Mouse (Mus musculus) T-helper 2 cell (primary cell): ENCODE results near the gene Slc7a1.

Experiments used
- in situ Hi-C: fragments of 300-600 bp; cut with MboI, MseI; formaldehyde crosslinking; loops from one replicate; pipeline ENCODE4 v1.15.1; 2025; ENCODE audit warnings: high pct_unique_total_duplicates

Gene Slc7a1

DNA sequence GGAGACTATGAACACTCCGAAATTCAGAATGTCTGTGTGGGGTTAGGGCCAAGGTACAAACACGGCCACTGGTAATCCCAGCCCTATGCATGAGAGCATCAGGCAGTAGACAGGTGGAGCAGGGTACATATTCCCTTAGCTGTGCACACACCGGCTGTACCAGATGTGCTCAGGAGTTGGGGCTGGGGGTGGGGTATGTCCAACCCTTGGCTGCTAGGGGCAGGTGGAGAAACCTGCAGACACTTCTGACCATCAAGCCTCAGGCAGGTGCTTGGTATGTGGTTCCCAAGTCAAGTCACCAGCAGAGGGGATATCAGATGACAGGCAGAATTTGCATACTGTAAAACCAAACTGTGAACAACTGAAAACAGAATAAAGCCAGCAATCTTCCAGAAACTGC is 70.7 kb downstream of the Slc7a1 start:
- in situ Hi-C loops, result loop anchor here (25.0 kb wide), 2 partner anchors 1283 to 1508 kb away; no protein-coding TSS in a partner anchor

DNA sequence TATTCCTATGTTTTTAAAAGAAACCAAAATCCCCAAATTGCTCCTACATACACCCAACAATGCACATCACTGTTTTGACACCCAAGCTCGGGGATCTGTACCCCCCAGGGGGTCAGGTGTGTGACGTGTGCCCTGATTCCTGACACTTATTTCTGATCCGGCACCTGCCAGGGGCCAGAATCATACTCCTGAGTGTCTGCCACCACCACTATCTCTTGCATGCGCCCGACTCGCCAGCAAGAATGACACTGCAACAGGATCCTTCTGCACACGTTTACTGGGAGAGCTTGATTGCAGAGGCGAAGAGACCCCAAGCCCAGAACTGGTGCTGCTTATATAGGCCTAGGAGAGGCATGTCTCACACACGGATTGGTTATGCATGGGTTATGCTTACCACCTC is 73.4 kb downstream of the Slc7a1 start:
- in situ Hi-C loops, result loop anchor here (25.0 kb wide), 2 partner anchors 1286 to 1511 kb away; no protein-coding TSS in a partner anchor

DNA sequence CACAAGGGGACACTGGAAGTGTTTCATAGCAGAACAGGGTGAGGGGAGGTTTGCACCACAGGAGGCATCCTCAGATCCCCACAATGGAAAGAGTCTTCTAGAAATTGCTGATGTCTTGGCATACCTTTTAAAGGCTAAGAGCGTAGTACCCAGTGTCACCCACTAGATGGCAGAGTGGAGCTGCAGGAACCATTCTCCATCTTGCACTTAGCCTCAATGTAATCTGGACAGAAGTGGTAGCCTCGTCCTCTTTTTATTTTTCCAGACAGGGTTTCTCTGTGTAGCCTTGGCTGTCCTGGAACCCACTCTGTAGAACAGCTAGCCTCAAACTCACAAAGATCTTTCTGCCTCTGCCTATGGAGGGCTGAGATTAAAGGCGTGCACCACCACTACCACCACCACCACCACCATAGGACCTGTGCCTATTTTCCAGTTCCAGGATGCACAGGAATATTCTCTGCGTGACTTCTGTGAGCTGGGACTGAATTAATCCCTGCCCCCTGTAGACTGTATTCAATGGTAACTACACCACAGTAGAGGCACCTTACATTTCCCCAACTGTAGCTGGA is 74.3 kb downstream of the Slc7a1 start:
- in situ Hi-C loops, result loop anchor here (25.0 kb wide), 2 partner anchors 1287 to 1512 kb away; no protein-coding TSS in a partner anchor

DNA sequence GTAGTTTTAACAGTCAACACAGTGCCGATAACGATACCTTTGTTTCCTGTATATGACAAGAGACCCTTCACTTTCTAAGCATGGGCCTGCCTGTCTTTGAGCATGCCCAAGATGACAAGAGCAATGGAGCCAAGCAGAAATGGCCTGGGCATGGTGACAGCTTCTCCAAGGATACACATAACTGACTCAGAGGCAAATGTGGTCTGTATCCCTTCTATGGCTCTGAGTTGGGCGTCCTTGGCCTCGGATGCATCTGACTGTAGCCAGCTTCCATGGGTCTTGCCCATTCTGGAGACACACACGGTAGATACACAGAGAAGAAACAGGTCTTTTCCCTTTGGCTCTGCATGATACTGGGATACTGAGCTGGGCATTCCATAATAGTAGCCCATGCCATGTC is 84.8 kb downstream of the Slc7a1 start:
- in situ Hi-C loops, result no loop called here

GRCm38 (mm10) chr5:148312443-148312842 is 87.3 kb downstream of the Slc7a1 start:
- in situ Hi-C loops, result no loop called here

GRCm38 (mm10) chr5:148310790-148311189 is 88.9 kb downstream of the Slc7a1 start:
- in situ Hi-C loops, result no loop called here

GRCm38 (mm10) chr5:148304112-148304511 is 95.6 kb downstream of the Slc7a1 start:
- in situ Hi-C loops, result no loop called here

DNA sequence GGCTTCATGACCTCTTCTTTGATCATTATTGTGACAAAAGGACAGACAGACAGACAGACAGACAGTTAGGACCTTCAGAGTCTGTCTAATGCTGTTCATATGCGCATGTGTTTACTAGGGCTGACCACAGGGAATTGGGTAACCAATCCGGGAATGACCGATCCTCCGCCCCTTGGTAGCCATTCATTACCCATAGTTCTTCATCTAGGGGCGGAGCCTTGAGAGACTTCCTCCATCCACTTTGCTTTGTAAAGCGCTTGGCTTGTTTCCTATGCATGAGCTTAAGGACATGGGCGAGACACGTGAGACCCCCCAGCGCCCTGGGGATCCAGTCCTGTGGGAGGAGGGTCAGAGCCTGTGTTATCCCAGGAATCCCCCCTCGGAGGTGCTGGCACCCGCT is 96.7 kb downstream of the Slc7a1 start:
- in situ Hi-C loops, result no loop called here

GRCm38 (mm10) chr5:148293346-148293745 is 106.4 kb downstream of the Slc7a1 start:
- in situ Hi-C loops, result no loop called here

GRCm38 (mm10) chr5:148292862-148293261 is 106.8 kb downstream of the Slc7a1 start:
- in situ Hi-C loops, result no loop called here

DNA sequence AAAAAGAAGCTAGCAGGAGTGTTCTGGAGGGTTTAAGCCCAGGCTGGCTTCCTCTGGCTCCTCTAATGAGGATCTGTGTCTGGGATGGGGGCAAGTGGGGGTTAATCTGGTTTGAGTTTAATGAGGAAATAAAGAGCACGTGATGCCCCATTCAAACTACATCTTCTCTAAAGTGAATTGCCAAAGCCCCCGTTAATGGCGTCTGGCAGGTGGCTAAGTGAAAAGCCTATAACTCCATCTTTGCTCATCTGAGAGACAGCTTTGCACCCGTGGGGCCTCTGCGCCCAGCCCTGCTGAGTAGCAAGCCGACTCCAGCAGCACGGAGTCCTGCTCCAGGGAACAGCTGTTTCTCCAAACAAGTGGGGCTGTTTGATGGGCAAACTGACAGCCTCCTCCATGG is 109.8 kb downstream of the Slc7a1 start:
- in situ Hi-C loops, result loop anchor here (10.0 kb wide), 1 partner anchor 1595 kb away; no protein-coding TSS in a partner anchor

GRCm38 (mm10) chr5:148288804-148289203 is 110.9 kb downstream of the Slc7a1 start:
- in situ Hi-C loops, result loop anchor here (10.0 kb wide), 1 partner anchor 1596 kb away; no protein-coding TSS in a partner anchor

- in situ Hi-C loops, result loop anchor here (10.0 kb wide), 1 partner anchor 1597 kb away; no protein-coding TSS in a partner anchor
Observed at GRCm38 (mm10) chr5:148287529-148287928, 112.2 kb downstream of the Slc7a1 start.

- in situ Hi-C loops, result loop anchor here (10.0 kb wide), 1 partner anchor 1601 kb away; no protein-coding TSS in a partner anchor
Observed at GRCm38 (mm10) chr5:148283584-148283983, 116.1 kb downstream of the Slc7a1 start.

DNA sequence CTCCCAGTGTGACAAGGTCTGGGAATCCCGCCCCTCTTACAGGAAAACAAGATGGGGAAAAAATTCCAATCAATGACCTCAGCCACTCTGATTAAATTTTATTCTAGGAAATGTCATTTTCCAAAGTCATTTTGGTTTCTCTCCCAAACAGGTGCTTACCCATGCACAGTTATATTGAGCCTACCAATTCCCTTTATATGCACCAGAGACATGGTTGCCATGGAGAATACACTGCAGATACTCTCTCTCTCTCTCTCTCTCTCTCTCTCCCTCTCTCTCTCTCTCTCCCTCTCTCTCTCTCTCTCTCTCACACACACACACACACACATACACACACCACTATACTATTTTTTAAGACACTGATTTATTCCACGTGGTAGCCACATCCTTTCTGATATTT is 116.5 kb downstream of the Slc7a1 start:
- in situ Hi-C loops, result loop anchor here (10.0 kb wide), 1 partner anchor 1602 kb away; no protein-coding TSS in a partner anchor

- in situ Hi-C loops, result loop anchor here (10.0 kb wide), 1 partner anchor 1602 kb away; no protein-coding TSS in a partner anchor
Observed at GRCm38 (mm10) chr5:148282631-148283030, 117.1 kb downstream of the Slc7a1 start.

- in situ Hi-C loops, result loop anchor here (10.0 kb wide), 1 partner anchor 1603 kb away; no protein-coding TSS in a partner anchor
Observed at GRCm38 (mm10) chr5:148282093-148282492, 117.6 kb downstream of the Slc7a1 start.

DNA sequence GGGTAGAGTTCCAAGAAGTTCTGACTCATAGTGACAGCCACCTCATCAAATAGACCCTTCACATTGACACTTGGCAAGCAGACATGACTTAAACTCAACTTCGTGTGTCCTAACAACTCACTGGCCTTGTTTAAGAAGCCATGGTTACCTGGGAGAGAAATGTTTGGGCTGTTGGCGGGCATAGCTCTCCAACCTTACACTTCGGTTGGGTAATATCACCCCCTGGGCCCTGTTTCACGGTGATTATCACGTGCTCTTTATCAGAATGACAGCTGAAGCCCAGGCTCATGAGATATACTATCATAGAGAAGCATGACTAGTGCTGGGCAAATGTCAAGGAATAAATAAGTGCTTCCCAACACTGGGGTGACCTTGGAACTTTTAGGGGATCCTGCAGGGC is 119.4 kb downstream of the Slc7a1 start:
- in situ Hi-C loops, result loop anchor here (10.0 kb wide), 1 partner anchor 1604 kb away; no protein-coding TSS in a partner anchor

- in situ Hi-C loops, result no loop called here
Observed at GRCm38 (mm10) chr5:148278233-148278632, 121.5 kb downstream of the Slc7a1 start.
